Mouse (Mus musculus) CH12.LX (cell line): ENCODE measurements around the gene Phactr1.

ENCODE experiments used
- CTCF ChIP-seq, 2 experiments: IDR thresholded peaks in 1 of 2; conservative IDR thresholded peaks in 1 of 2; 2 replicates each; pipeline ENCODE4 v1.5.1; 2011 to 2012; ENCODE audit warnings: low read depth in 2 of 2, low read length in 2 of 2, improper control_type of control experiment in 1 of 2, inconsistent platforms in 1 of 2, mild to moderate bottlenecking in 1 of 2, moderate library complexity in 1 of 2
- USF2 ChIP-seq: conservative IDR thresholded peaks from 2 replicates; pipeline ENCODE4 v1.6.1; 2011; ENCODE audit warnings: low read depth, low read length, improper control_type of control experiment
- ZNF384 ChIP-seq: IDR thresholded peaks from 2 replicates; pipeline ENCODE4 v1.6.1; 2012; ENCODE audit warnings: low read depth, low read length, improper control_type of control experiment, inconsistent platforms

DNA sequence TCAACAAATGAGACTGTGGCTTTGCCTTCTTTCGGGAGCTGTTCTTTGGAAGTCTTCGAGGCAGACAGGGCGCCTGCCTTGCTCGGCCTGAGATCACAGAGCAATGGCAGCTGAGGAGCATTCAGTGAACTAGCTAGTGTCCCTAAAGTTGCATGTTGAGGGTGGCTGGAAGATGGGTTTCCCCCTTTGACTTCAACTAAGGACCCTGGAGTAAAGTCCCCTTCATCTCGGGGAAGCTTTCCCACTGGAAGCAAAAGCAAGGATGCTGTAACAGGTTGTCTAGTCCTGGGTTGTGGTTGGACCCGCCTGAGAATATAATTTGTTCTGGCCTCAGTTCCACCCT lies 235.4 kb downstream of the Phactr1 start:
- no peak for TF ChIP-seq CTCF (conservative IDR thresholded peaks at IDR 0.05 in 1 of 2, IDR thresholded peaks at IDR 0.05 in 1 of 2; ENCODE audit: low read depth in 2 of 2, low read length in 2 of 2)
- no peak for TF ChIP-seq ZNF384
- TF ChIP-seq USF2 = no peak
